Mouse (Mus musculus) A20 (cell line): ENCODE measurements around the gene Klhl11.
A peak's percentile ranks its signal among the peaks of the same experiment; 100 is the strongest.

Source experiments
- DNase-seq: peaks from one replicate; pipeline ENCODE4 v3.0.0-alpha.2; 2011; ENCODE audit warnings: low read depth, low spot score

The Klhl11 gene

DNA sequence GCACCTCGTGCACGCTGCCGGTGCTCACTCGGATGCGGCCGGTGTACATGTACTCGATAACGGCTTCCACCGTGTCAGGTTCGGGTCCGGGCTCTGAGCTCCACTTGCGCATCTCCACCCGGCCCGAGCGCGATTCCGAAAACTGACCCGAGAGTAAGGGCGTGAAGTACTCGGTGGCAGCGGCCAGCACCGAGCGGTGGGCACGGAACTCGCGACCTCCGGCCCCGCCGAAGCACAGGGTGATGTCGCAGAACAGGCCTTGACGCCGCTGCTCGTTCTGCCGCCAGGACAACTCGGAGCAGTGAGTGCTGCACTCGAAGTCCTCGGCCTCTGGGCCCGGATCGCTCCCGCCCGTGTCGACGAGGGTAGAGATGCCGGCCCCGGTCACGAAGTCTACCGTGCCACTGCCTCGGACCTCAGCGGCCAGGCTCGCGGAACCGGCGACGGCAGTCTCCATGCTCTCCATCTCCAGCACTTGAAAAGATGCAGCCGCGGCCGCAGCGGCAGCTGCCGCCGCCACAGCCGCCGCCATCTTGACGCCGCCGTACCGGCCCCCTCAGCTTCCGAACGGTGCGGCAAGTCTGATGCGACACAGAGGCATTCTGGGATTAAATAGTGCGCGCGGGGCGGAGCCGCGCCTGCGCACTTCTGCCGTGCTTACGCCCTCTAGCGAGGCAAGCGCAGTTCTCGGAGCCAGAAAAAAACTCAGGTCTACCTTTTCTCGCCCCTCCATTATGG, at the start of gene Klhl11:
Klhl11 (minus strand) TSS at position 545 of the 738 bp plus-strand sequence.
- DNase-seq = peak; percentile 94

- DNase-seq = no peak
Observed at GRCm38 (mm10) chr11:100520838-100521237, 48.3 kb upstream of the Klhl11 start.

GRCm38 (mm10) chr11:100519188-100519587, 46.6 kb upstream of the Klhl11 start:
- DNase-seq = no peak

- DNase-seq = no peak
Observed at GRCm38 (mm10) chr11:100518188-100518591, 45.6 kb upstream of the Klhl11 start.

GRCm38 (mm10) chr11:100516291-100516690, 43.8 kb upstream of the Klhl11 start:
- DNase-seq = no peak

- DNase-seq = no peak
Observed at GRCm38 (mm10) chr11:100515789-100516188, 43.2 kb upstream of the Klhl11 start.

- DNase-seq = no peak
Observed at GRCm38 (mm10) chr11:100515061-100515460, 42.5 kb upstream of the Klhl11 start.

- DNase-seq = no peak
Observed at GRCm38 (mm10) chr11:100513716-100514115, 41.2 kb upstream of the Klhl11 start.

DNA sequence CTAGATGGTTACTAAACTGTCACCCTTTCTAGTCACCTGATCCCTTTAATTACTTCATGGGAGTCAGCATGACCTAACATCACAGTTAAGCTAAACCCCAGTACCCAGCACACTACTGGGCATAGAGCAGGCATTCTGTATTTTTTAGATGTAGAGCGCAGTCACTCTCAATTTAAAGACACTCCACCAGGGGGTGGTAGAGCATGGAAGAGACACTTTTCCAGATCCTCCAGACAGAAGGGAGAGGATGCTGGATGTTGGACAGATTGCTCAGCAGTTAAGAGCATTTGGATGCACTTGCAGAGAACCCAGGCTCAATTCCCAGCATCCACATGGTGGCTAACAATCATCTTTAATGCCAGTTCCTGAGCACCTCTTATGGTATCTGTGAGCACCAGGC, 39.8 kb upstream of the Klhl11 start:
- no peak for DNase-seq

- peak; percentile 22 for DNase-seq
Observed at GRCm38 (mm10) chr11:100510556-100510955, 38.0 kb upstream of the Klhl11 start.

GRCm38 (mm10) chr11:100505997-100506396, 33.5 kb upstream of the Klhl11 start:
- no peak for DNase-seq

GRCm38 (mm10) chr11:100504990-100505660, 32.6 kb upstream of the Klhl11 start:
- DNase-seq = no peak

GRCm38 (mm10) chr11:100501321-100501720, 28.8 kb upstream of the Klhl11 start:
- no peak for DNase-seq

DNA sequence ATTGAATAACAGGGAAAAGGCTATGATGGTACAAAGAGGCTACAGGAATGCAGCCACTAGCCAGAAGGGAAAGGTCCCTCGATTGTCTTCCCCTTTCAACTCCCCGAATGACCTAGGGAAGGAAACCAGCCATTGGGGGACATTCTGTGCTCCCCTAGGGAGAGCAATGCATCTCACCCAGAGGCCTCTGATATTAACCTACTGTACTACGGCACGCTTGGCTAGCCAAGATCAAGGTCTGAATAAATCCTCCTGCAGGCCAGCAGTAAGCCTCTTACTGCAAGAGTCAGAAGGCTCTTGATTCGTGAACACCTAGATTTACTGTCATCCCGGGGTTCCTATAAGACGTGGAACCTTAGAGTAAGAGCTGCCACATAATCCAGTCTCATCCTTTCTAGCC, 28.1 kb upstream of the Klhl11 start:
- no peak for DNase-seq

- DNase-seq = no peak
Observed at GRCm38 (mm10) chr11:100500241-100500640, 27.7 kb upstream of the Klhl11 start.

GRCm38 (mm10) chr11:100493771-100494170, 21.2 kb upstream of the Klhl11 start:
- DNase-seq = no peak

GRCm38 (mm10) chr11:100490951-100491350, 18.4 kb upstream of the Klhl11 start:
- DNase-seq = peak; percentile 52

- peak; percentile 50 for DNase-seq
Observed at GRCm38 (mm10) chr11:100485801-100486538, 13.4 kb upstream of the Klhl11 start.

- DNase-seq = no peak
Observed at GRCm38 (mm10) chr11:100484461-100484860, 11.9 kb upstream of the Klhl11 start.

- DNase-seq = no peak
Observed at GRCm38 (mm10) chr11:100479152-100479551, 6.6 kb upstream of the Klhl11 start.

- DNase-seq = no peak
Observed at GRCm38 (mm10) chr11:100476281-100476680, 3.7 kb upstream of the Klhl11 start.

DNA sequence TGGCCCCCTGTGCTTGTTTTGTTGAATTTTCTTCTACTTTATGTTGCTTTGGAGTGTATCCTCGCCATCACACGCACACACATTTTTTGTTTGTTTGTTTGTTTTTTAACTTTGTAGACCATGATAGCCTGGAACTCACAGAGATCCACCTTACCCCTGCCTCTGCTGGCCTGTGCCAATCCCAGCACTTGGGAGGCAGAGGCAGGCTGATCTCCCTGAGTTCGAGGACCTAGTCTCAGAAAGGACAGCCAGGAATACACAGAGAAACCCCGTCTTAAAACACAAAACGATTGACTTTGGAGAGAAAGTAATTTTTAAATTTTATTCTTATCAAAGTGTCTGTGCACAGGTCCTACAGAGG, 374 bp upstream of the Klhl11 start:
- no peak for DNase-seq
